Mouse (Mus musculus) kidney, embryonic 14.5 days (tissue): ENCODE results near the gene Smco4. TPM values are rescaled to one million over a fixed set of nuclear protein-coding genes. Genes with fewer than 3 reads are reported as not detected.

Experiments
- polyA plus RNA-seq: library from polyadenylated mRNA; unstranded; fragments of >200 nt; fragmentation: Nextera tagmentation; extraction: Ambion mirVana; gene quantifications from 2 replicates; pipeline ENCODE4 v1.2.1, GENCODE M21; 2014

Gene Smco4
- polyA plus RNA-seq, 1 experiment from 2014 or later = 7.0 TPM

Other genes starting within 250 kb of the Smco4 start
- gene Med17, start 213.5 kb upstream of the Smco4 start, polyA plus RNA-seq = 32.4 and 40.2 TPM in 2 replicates
- gene Taf1d, start 187.2 kb upstream of the Smco4 start, polyA plus RNA-seq = 101 and 121 TPM in 2 replicates
- gene 4931406C07Rik, start 187.0 kb upstream of the Smco4 start, polyA plus RNA-seq = 10.4 and 13.8 TPM in 2 replicates
- 21.4 and 26.9 TPM in 2 replicates for gene Cep295, start 135.6 kb upstream of the Smco4 start, polyA plus RNA-seq
- gene Deup1, start 134.5 kb downstream of the Smco4 start, polyA plus RNA-seq = 0.69 and 0.80 TPM in 2 replicates
- gene Slc36a4, start 216.3 kb downstream of the Smco4 start, polyA plus RNA-seq = 14.9 and 25.7 TPM in 2 replicates